Comparison of ENCODE assay signal across 9 mouse cellular contexts in the genomic region with DNA sequence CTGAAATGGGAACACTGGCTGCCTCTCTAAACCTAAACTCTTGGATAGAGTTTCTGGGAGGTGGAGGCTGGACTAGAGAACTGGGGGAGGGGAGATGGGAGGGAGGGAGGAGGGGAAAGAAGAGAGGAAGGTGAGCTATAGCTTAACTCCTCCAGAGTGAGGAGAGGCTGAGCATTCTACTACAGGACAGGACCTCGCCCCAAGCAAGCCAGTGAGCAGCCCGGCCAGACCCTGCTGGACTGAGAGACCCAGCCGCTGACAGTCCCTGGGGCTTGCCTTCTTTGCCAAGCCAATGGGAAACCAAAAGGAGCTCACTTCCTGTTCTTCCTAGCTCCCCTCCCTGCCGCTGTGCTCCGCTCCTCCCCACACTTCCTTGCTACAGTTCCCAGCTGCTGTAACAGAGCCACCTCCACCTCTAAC. TPM values are rescaled to one million over a fixed set of nuclear protein-coding genes. Genes with fewer than 3 reads are reported as not detected.
DNase-seq lines count a peak whose midpoint lies in the region; ATAC-seq and TF ChIP-seq lines count a peak whose summit lies in the region.
"Had no signal": no experiment of that assay in that cellular context is flagged by ENCODE, and none has a peak within 500 bp of the region (broad histone marks: within the 10 kb centered on the region; RNA-seq: fewer than 3 reads in every experiment).

No protein-coding gene starts in this region.

- no peak overlapping the region for H3K4me2 ChIP-seq in neural tube, embryonic 14.5 days (ENCODE audit: low read depth, low read length)
- no peak overlapping the region for H3K4me2 ChIP-seq in neural tube, embryonic 15.5 days
- H3K4me2 ChIP-seq in heart, embryonic 13.5 days, result peak overlapping the region; percentile 40
- no peak overlapping the region for H3K4me2 ChIP-seq in midbrain, embryonic 16.5 days (ENCODE audit: low read length)

- no peaks in the 10 kb centered on the region for H3K4me1 ChIP-seq in neural tube, embryonic 14.5 days (ENCODE audit: control insufficient read depth, insufficient read depth, low read length)
- no peaks in the 10 kb centered on the region for H3K4me1 ChIP-seq in neural tube, embryonic 15.5 days
- peaks cover 12% of the 10 kb centered on the region for H3K4me1 ChIP-seq in heart, embryonic 13.5 days
- 0 out of 2 replicates have a peak, but pooled peaks cover 5% of the 10 kb centered on the region for H3K4me1 ChIP-seq in small intestine, adult 2 months (ENCODE audit: control insufficient read depth, insufficient read depth, insufficient read length, low read length)
- no peaks in the 10 kb centered on the region for H3K4me1 ChIP-seq in midbrain, embryonic 16.5 days (ENCODE audit: control insufficient read depth, insufficient read depth, low read length)

- H3K36me3 ChIP-seq in neural tube, embryonic 14.5 days (ENCODE audit: control insufficient read depth, insufficient read depth, low read length), result peaks cover 34% of the 10 kb centered on the region
- peaks cover 59% of the 10 kb centered on the region for H3K36me3 ChIP-seq in neural tube, embryonic 15.5 days
- H3K36me3 ChIP-seq in heart, embryonic 13.5 days, result peaks cover 46% of the 10 kb centered on the region
- H3K36me3 ChIP-seq in small intestine, adult 2 months (ENCODE audit: control insufficient read depth, insufficient read depth, low read length), result peaks cover 15% of the 10 kb centered on the region
- H3K36me3 ChIP-seq in midbrain, embryonic 16.5 days (ENCODE audit: control insufficient read depth, insufficient read depth, low read length), result peaks cover 29% of the 10 kb centered on the region

- DNase-seq in large intestine, adult 2 months (ENCODE audit: low read depth, low spot score), result peak; percentile 29
- DNase-seq in thymus, postnatal 4 days, result no peak
- no peak for DNase-seq in cerebellum, adult 9-11 months

- H3K4me3 ChIP-seq in neural tube, embryonic 14.5 days (ENCODE audit: low read depth, low read length), result no peak overlapping the region
- H3K4me3 ChIP-seq in neural tube, embryonic 15.5 days (replicated peaks), result no peak overlapping the region
- H3K4me3 ChIP-seq in heart, embryonic 13.5 days, result no peak overlapping the region
- peak overlapping the region; percentile 33; the same call in 1 of the 2 replicates for H3K4me3 ChIP-seq in small intestine, adult 2 months (ENCODE audit: low read depth, low read length)
- H3K4me3 ChIP-seq in midbrain, embryonic 16.5 days (ENCODE audit: low read depth, low read length), result no peak overlapping the region

- H3K27me3 ChIP-seq in neural tube, embryonic 14.5 days (ENCODE audit: control insufficient read depth, insufficient read depth, low read length), result no peaks in the 10 kb centered on the region
- H3K27me3 ChIP-seq in neural tube, embryonic 15.5 days (replicated peaks), result no peaks in the 10 kb centered on the region
- H3K27me3 ChIP-seq in heart, embryonic 13.5 days (replicated peaks), result peaks cover 20% of the 10 kb centered on the region
- H3K27me3 ChIP-seq in small intestine, adult 2 months (ENCODE audit: control insufficient read depth, insufficient read depth, low read length), result no peaks in the 10 kb centered on the region
- H3K27me3 ChIP-seq in midbrain, embryonic 16.5 days (ENCODE audit: control insufficient read depth, insufficient read depth, low read depth, low read length), result no peaks in the 10 kb centered on the region

- TF ChIP-seq CTCF in small intestine, adult 2 months (IDR thresholded peaks at IDR 0.05; ENCODE audit: extremely low read depth, insufficient read length, insufficient replicate concordance, low read depth, low read length), result no peak

- no peak overlapping the region for H3K9ac ChIP-seq in neural tube, embryonic 14.5 days (replicated peaks; ENCODE audit: low read depth, low read length)
- H3K9ac ChIP-seq in neural tube, embryonic 15.5 days (replicated peaks), result no peak overlapping the region
- H3K9ac ChIP-seq in heart, embryonic 13.5 days, result 0 out of 2 replicates have a peak overlapping the region, but pooled peaks have one; percentile 35
- no peak overlapping the region for H3K9ac ChIP-seq in midbrain, embryonic 16.5 days (ENCODE audit: low read depth, low read length)

- 0 out of 2 replicates have a peak, but pooled peaks have one; percentile 34 for ATAC-seq in neural tube, embryonic 14.5 days (ENCODE audit: low read depth)
- ATAC-seq in neural tube, embryonic 15.5 days (ENCODE audit: low FRiP score), result no peak
- ATAC-seq in heart, embryonic 13.5 days (ENCODE audit: extremely low read depth, insufficient number of reproducible peaks, low FRiP score, low TSS enrichment), result no peak
- no peak for ATAC-seq in midbrain, embryonic 16.5 days

- TF ChIP-seq POLR2A in small intestine, adult 2 months (IDR thresholded peaks at IDR 0.05; ENCODE audit: low read depth, low read length), result no peak

- no peak overlapping the region for H3K27ac ChIP-seq in neural tube, embryonic 14.5 days (ENCODE audit: low read depth, low read length)
- no peak overlapping the region for H3K27ac ChIP-seq in neural tube, embryonic 15.5 days (replicated peaks)
- no peak overlapping the region; the same call in 1 of the 2 replicates for H3K27ac ChIP-seq in heart, embryonic 13.5 days (replicated peaks)
- no peak overlapping the region for H3K27ac ChIP-seq in small intestine, adult 2 months (ENCODE audit: insufficient read depth, low read depth, low read length)
- H3K27ac ChIP-seq in midbrain, embryonic 16.5 days (ENCODE audit: low read length), result no peak overlapping the region
- H3K27ac ChIP-seq: macrophage had no signal

- no peaks in the 10 kb centered on the region for H3K9me3 ChIP-seq in neural tube, embryonic 14.5 days (ENCODE audit: control insufficient read depth, low read length)
- no peaks in the 10 kb centered on the region for H3K9me3 ChIP-seq in neural tube, embryonic 15.5 days (replicated peaks)
- no peaks in the 10 kb centered on the region for H3K9me3 ChIP-seq in heart, embryonic 13.5 days
- no peaks in the 10 kb centered on the region for H3K9me3 ChIP-seq in midbrain, embryonic 16.5 days (replicated peaks; ENCODE audit: control insufficient read depth, low read length, poor library complexity, severe bottlenecking)

- WGBS in neural tube, embryonic 14.5 days, result 41% methylated on average over 5 of the region's 5 CpGs
- WGBS in neural tube, embryonic 15.5 days, result 44% methylated on average over 5 of the region's 5 CpGs
- WGBS in heart, embryonic 13.5 days, result 27% methylated on average over 5 of the region's 5 CpGs
- WGBS in large intestine, adult 2 months, result 8% methylated on average over 4 of the region's 5 CpGs
- WGBS in small intestine, adult 2 months, result 15% methylated on average over 5 of the region's 5 CpGs
- 59% methylated on average over 5 of the region's 5 CpGs for WGBS in midbrain, embryonic 16.5 days

RNA-seq across cellular contexts. Expression of a gene that starts 19.6 kb away (rescaled TPM):
- polyA plus RNA-seq in neural tube, embryonic 14.5 days (2014; fragmentation: Nextera tagmentation; extraction: Ambion mirVana), result 39.7 and 65.1 TPM in 2 replicates
- 32.5 and 38.6 TPM in 2 replicates for polyA plus RNA-seq in neural tube, embryonic 15.5 days (2015; fragmentation: Nextera tagmentation; extraction: Ambion mirVana)
- polyA plus RNA-seq in heart, embryonic 13.5 days (2015; fragmentation: Nextera tagmentation; extraction: Ambion mirVana), result 3.8 and 4.7 TPM in 2 replicates
- 1.5 and 4.1 TPM in 2 replicates for polyA plus RNA-seq in large intestine, adult 2 months (2012; rRNA removed)
- 1.9 and 2.2 TPM in 2 replicates for polyA plus RNA-seq in small intestine, adult 2 months (2012; rRNA removed)
- 17.0 and 20.1 TPM in 2 replicates for polyA plus RNA-seq in midbrain, embryonic 16.5 days (2015; fragmentation: Nextera tagmentation; extraction: Ambion mirVana)

RNA-seq across cellular contexts. Expression of a gene that starts 37.8 kb away (rescaled TPM):
- polyA plus RNA-seq in neural tube, embryonic 14.5 days (2014; fragmentation: Nextera tagmentation; extraction: Ambion mirVana), result 161 and 185 TPM in 2 replicates
- 131 and 146 TPM in 2 replicates for polyA plus RNA-seq in neural tube, embryonic 15.5 days (2015; fragmentation: Nextera tagmentation; extraction: Ambion mirVana)
- 44.5 and 44.6 TPM in 2 replicates for polyA plus RNA-seq in heart, embryonic 13.5 days (2015; fragmentation: Nextera tagmentation; extraction: Ambion mirVana)
- polyA plus RNA-seq in large intestine, adult 2 months (2012; rRNA removed), result 13.1 and 14.6 TPM in 2 replicates
- 4.6 and 9.5 TPM in 2 replicates for polyA plus RNA-seq in small intestine, adult 2 months (2012; rRNA removed)
- polyA plus RNA-seq in midbrain, embryonic 16.5 days (2015; fragmentation: Nextera tagmentation; extraction: Ambion mirVana), result 170 and 193 TPM in 2 replicates

RNA-seq across cellular contexts. Expression of a gene that starts 46.2 kb away (rescaled TPM):
- 20.3 and 23.5 TPM in 2 replicates for polyA plus RNA-seq in neural tube, embryonic 14.5 days (2014; fragmentation: Nextera tagmentation; extraction: Ambion mirVana)
- polyA plus RNA-seq in neural tube, embryonic 15.5 days (2015; fragmentation: Nextera tagmentation; extraction: Ambion mirVana), result 20.5 and 22.0 TPM in 2 replicates
- polyA plus RNA-seq in heart, embryonic 13.5 days (2015; fragmentation: Nextera tagmentation; extraction: Ambion mirVana), result 9.9 TPM in 2 replicates
- 27.1 and 52.3 TPM in 2 replicates for polyA plus RNA-seq in large intestine, adult 2 months (2012; rRNA removed)
- 19.8 and 47.0 TPM in 2 replicates for polyA plus RNA-seq in small intestine, adult 2 months (2012; rRNA removed)
- 23.3 and 24.5 TPM in 2 replicates for polyA plus RNA-seq in midbrain, embryonic 16.5 days (2015; fragmentation: Nextera tagmentation; extraction: Ambion mirVana)

RNA-seq across cellular contexts. Expression of a gene that starts 48.5 kb away (rescaled TPM):
- 83.5 and 108 TPM in 2 replicates for polyA plus RNA-seq in neural tube, embryonic 14.5 days (2014; fragmentation: Nextera tagmentation; extraction: Ambion mirVana)
- 131 and 149 TPM in 2 replicates for polyA plus RNA-seq in neural tube, embryonic 15.5 days (2015; fragmentation: Nextera tagmentation; extraction: Ambion mirVana)
- polyA plus RNA-seq in heart, embryonic 13.5 days (2015; fragmentation: Nextera tagmentation; extraction: Ambion mirVana), result 0.37 and 0.47 TPM in 2 replicates
- 912 and 1,609 TPM in 2 replicates for polyA plus RNA-seq in large intestine, adult 2 months (2012; rRNA removed)
- polyA plus RNA-seq in small intestine, adult 2 months (2012; rRNA removed), result 1,046 and 2,297 TPM in 2 replicates
- polyA plus RNA-seq in midbrain, embryonic 16.5 days (2015; fragmentation: Nextera tagmentation; extraction: Ambion mirVana), result 79.9 and 108 TPM in 2 replicates
- polyA plus RNA-seq: macrophage had no signal
